Mouse (Mus musculus): Measurements from ENCODE around the gene Tnk1. TPM values are rescaled to one million over a fixed set of nuclear protein-coding genes. Genes with fewer than 3 reads are reported as not detected.

Tnk1 gene
- polyA plus RNA-seq (2015; fragmentation: Nextera tagmentation; extraction: Ambion mirVana), result 11.7 and 12.8 TPM in 2 replicates

GRCm38 (mm10) chr11:69858113-69858998 lies at the start of gene Tnk1:
TSS of gene Tnk1 (minus strand) at chr11:69858730.
- H3K27me3 ChIP-seq (replicated peaks; ENCODE audit: control insufficient read depth, insufficient read depth, low read length), result no peaks in the 10 kb centered on the region
- peak within 1 kb of the TSS; percentile 63 for H3K4me2 ChIP-seq (replicated peaks; ENCODE audit: low read depth)
- H3K36me3 ChIP-seq (ENCODE audit: control insufficient read depth, insufficient read depth), result peaks cover 17% of the 10 kb centered on the region; the same call in 1 of the 2 replicates
- 12% methylated on average over 30 of the region's 30 CpGs for WGBS
- peak; percentile 92 for ATAC-seq
- no peaks in the 10 kb centered on the region for H3K4me1 ChIP-seq (replicated peaks; ENCODE audit: control insufficient read depth, insufficient read depth, low read length)
- H3K27ac ChIP-seq (ENCODE audit: low read depth, low read length), result peak within 1 kb of the TSS; percentile 83
- H3K9ac ChIP-seq (ENCODE audit: low read depth, low read length), result peak within 1 kb of the TSS; percentile 48
- peak within 1 kb of the TSS; percentile 30 for H3K4me3 ChIP-seq (ENCODE audit: low read depth, low read length)
- H3K9me3 ChIP-seq (ENCODE audit: control insufficient read depth), result no peaks in the 10 kb centered on the region
- no peak for TF ChIP-seq CTCF (IDR thresholded peaks at IDR 0.05; ENCODE audit: low read depth)

- Histone ChIP-seq H3K4me1 (replicated peaks; ENCODE audit: control insufficient read depth, insufficient read depth, low read length) (no peaks in the 10 kb centered on the region), H3K27ac (ENCODE audit: low read depth, low read length) (no peak overlapping the region), H3K9ac (ENCODE audit: low read depth, low read length) (no peak overlapping the region), H3K4me2 (replicated peaks; ENCODE audit: low read depth) (no peak overlapping the region), H3K27me3 (replicated peaks; ENCODE audit: control insufficient read depth, insufficient read depth, low read length) (no peaks in the 10 kb centered on the region), H3K36me3 (ENCODE audit: control insufficient read depth, insufficient read depth) (peaks cover 54% of the 10 kb centered on the region), H3K9me3 (ENCODE audit: control insufficient read depth) (no peaks in the 10 kb centered on the region), H3K4me3 (ENCODE audit: low read depth, low read length) (no peak overlapping the region)
- ATAC-seq, result no peak
- no peak for TF ChIP-seq CTCF (IDR thresholded peaks at IDR 0.05; ENCODE audit: low read depth)
- WGBS, result 93% methylated on average over 9 of the region's 9 CpGs
Observed at GRCm38 (mm10) chr11:69904311-69904710, 45.8 kb upstream of the Tnk1 start.

- peak overlapping the region; percentile 98 for H3K4me2 ChIP-seq (replicated peaks; ENCODE audit: low read depth)
- no peaks in the 10 kb centered on the region for H3K9me3 ChIP-seq (ENCODE audit: control insufficient read depth)
- no peak for TF ChIP-seq CTCF (IDR thresholded peaks at IDR 0.05; ENCODE audit: low read depth)
- no peak overlapping the region for H3K27ac ChIP-seq (ENCODE audit: low read depth, low read length)
- H3K27me3 ChIP-seq (replicated peaks; ENCODE audit: control insufficient read depth, insufficient read depth, low read length), result no peaks in the 10 kb centered on the region
- H3K9ac ChIP-seq (ENCODE audit: low read depth, low read length), result no peak overlapping the region
- no peak overlapping the region for H3K4me3 ChIP-seq (ENCODE audit: low read depth, low read length)
- no peaks in the 10 kb centered on the region for H3K4me1 ChIP-seq (replicated peaks; ENCODE audit: control insufficient read depth, insufficient read depth, low read length)
- peaks cover 41% of the 10 kb centered on the region for H3K36me3 ChIP-seq (ENCODE audit: control insufficient read depth, insufficient read depth)
- ATAC-seq, result no peak
- 67% methylated on average over 13 of the region's 13 CpGs for WGBS
Observed at GRCm38 (mm10) chr11:69902972-69903371, 44.4 kb upstream of the Tnk1 start.

- no peak for TF ChIP-seq CTCF (IDR thresholded peaks at IDR 0.05; ENCODE audit: low read depth)
- no peak; the same call in 1 of the 2 replicates for ATAC-seq
- peak overlapping the region; percentile 89 for H3K27ac ChIP-seq (ENCODE audit: low read depth, low read length)
- no peaks in the 10 kb centered on the region for H3K9me3 ChIP-seq (ENCODE audit: control insufficient read depth)
- H3K9ac ChIP-seq (ENCODE audit: low read depth, low read length), result peak overlapping the region; percentile 65
- no peaks in the 10 kb centered on the region for H3K4me1 ChIP-seq (replicated peaks; ENCODE audit: control insufficient read depth, insufficient read depth, low read length)
- peaks cover 31% of the 10 kb centered on the region for H3K36me3 ChIP-seq (ENCODE audit: control insufficient read depth, insufficient read depth)
- H3K27me3 ChIP-seq (replicated peaks; ENCODE audit: control insufficient read depth, insufficient read depth, low read length), result no peaks in the 10 kb centered on the region
- peak overlapping the region; percentile 75 for H3K4me3 ChIP-seq (ENCODE audit: low read depth, low read length)
- under 1% methylated on average over 34 of the region's 39 CpGs for WGBS
- H3K4me2 ChIP-seq (replicated peaks; ENCODE audit: low read depth), result peak overlapping the region; percentile 98
Observed at GRCm38 (mm10) chr11:69901993-69902392, 43.5 kb upstream of the Tnk1 start.

- peak overlapping the region; percentile 89 for H3K27ac ChIP-seq (ENCODE audit: low read depth, low read length)
- H3K4me2 ChIP-seq (replicated peaks; ENCODE audit: low read depth), result peak overlapping the region; percentile 98
- no peaks in the 10 kb centered on the region for H3K27me3 ChIP-seq (replicated peaks; ENCODE audit: control insufficient read depth, insufficient read depth, low read length)
- H3K36me3 ChIP-seq (ENCODE audit: control insufficient read depth, insufficient read depth), result peaks cover 26% of the 10 kb centered on the region
- peak; percentile 80 for ATAC-seq
- H3K9ac ChIP-seq (ENCODE audit: low read depth, low read length), result peak overlapping the region; percentile 65
- WGBS, result under 1% methylated on average over 42 of the region's 42 CpGs
- no peak for TF ChIP-seq CTCF (IDR thresholded peaks at IDR 0.05; ENCODE audit: low read depth)
- peak overlapping the region; percentile 75 for H3K4me3 ChIP-seq (ENCODE audit: low read depth, low read length)
- no peaks in the 10 kb centered on the region for H3K4me1 ChIP-seq (replicated peaks; ENCODE audit: control insufficient read depth, insufficient read depth, low read length)
- H3K9me3 ChIP-seq (ENCODE audit: control insufficient read depth), result no peaks in the 10 kb centered on the region
Observed at GRCm38 (mm10) chr11:69901406-69901846, 42.9 kb upstream of the Tnk1 start.
